Mouse (Mus musculus): ENCODE results near the gene Ephb3.

Gene Ephb3

GRCm38 (mm10) chr16:21246391-21247036 is 42.0 kb downstream of the Ephb3 start:
- DNase-seq (ENCODE audit: low read depth, low spot score), result no peak

GRCm38 (mm10) chr16:21247037-21247432 is 42.5 kb downstream of the Ephb3 start:
- no peak for DNase-seq (ENCODE audit: low read depth, low spot score)

GRCm38 (mm10) chr16:21247871-21248712 is 43.5 kb downstream of the Ephb3 start:
- no peak for DNase-seq (ENCODE audit: low read depth, low spot score)

GRCm38 (mm10) chr16:21248713-21249531 is 44.4 kb downstream of the Ephb3 start:
- DNase-seq (ENCODE audit: low read depth, low spot score), result no peak

DNA sequence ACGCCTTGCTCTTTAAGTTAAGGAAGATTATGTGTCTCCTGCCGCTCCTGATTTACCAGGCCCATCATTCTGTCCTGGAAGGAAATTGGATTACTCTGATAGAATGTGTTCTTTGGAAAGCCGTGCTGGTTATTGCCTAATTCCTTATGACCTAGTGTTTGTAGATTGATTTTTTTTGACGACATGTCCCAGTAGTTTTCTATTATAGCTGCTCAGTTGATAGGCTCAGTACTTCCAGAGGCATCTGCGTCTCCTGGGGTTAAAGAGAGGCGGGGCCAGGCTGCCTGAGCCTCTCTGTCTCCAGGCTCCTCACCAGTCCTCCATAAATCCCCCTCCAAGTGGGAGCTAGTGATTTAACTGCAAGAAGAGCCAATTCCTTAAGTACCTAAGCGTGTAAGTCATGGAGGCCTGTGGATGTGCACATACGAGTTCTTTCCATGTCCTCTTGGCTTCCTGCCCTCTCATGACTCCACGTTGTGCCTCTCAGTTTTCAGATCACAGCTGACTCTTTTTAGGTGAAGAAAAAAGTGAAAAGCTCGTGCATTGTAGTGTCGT is 47.9 kb downstream of the Ephb3 start:
- DNase-seq (ENCODE audit: low read depth, low spot score), result no peak

DNA sequence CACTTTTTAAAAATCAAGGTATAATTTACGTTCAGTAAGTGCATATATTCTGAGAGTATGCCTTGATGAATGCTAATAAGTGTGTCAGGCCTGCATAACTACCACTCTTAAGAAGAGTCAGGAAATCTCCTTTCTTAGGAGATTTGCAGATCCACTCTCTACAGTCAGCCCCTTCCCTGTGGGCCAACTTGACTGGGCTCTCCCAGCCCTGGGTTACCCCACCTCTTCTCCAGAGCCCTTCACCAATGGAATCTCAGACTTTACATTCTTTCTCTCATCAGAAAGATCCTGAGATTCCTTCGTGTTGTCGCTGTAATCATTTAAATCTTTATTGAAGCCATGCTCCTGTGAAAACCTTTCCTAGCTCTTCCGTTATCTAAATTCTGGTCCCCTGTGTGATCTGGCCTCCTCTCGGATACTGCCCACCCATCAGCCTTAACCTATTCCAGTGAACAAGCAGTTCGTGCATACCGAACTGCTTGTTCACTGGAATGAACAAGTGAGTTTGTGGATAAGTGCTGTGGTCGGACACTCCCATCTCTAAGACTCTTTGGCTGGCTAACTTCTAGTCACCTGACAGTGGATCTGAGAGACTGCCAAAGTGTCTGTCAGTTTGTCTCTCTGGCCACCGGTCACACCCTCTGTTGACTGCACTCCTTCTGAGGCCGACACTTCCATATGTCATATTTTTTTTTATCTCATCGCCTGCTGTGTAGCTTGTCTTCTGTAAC is 51.2 kb downstream of the Ephb3 start:
- no peak for DNase-seq (ENCODE audit: low read depth, low spot score)

DNA sequence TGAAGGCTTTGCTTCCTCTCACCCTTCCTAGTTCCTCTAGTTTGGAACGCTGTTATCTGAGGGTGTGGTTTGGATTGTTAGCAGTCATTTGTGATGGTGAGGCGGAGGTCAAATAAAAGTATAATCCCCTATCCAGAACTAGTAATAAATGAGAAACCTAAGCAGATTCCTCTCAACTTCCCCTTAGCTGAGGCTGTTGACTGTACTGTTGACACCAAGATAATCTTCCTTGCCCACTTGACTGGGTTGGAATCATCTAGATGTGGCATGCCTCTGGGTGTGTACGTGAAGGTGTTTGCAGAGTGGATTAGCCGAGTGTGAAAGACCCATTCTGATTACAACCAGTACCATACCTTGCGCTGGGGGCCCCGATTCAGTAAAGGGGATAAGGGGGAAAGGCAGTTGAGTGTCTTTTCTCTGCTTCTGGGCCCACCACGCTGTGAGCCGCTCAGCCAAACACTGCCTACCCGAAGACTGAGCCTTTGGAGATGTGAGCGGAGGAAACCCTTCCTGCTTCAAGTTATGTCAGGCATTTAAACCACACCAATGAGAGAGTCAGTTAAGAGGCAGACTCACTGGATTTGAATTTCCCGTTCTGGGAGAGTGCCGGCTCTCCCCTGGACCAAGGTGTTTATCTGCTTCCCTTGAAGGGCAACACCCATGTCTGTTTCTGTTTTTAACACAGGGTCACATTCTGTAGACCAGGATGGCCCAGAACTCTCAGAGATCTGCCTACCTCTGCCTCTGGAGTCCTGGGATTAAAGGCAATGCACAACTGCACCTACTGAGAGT is 52.2 kb downstream of the Ephb3 start:
- DNase-seq (ENCODE audit: low read depth, low spot score), result no peak

DNA sequence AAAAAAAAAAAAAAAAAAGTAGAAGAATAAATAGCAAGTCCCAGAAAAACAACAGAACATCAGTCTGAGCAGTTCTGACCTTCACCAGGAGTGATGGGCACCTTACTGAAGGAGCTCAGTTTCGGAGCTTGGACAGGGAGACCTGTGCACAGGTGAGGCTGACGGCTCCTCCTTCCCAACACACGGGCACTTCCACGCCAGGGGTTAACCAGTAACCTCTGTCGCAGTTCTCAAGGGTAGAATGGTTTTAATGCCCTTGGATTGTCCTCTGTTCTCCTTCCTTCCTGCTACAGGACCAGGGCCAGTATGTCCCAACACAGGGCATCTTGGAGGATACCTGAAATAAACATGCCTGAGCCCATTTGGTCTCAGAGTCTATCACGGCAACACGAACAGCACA is 60.9 kb downstream of the Ephb3 start:
- DNase-seq (ENCODE audit: low read depth, low spot score), result no peak

GRCm38 (mm10) chr16:21269775-21270174 is 65.2 kb downstream of the Ephb3 start:
- no peak for DNase-seq (ENCODE audit: low read depth, low spot score)

GRCm38 (mm10) chr16:21271773-21272247 is 67.3 kb downstream of the Ephb3 start:
- DNase-seq (ENCODE audit: low read depth, low spot score), result no peak

GRCm38 (mm10) chr16:21272748-21273147 is 68.2 kb downstream of the Ephb3 start:
- DNase-seq (ENCODE audit: low read depth, low spot score), result no peak

Data from retina, postnatal 7 days (tissue).